Mouse (Mus musculus) brain, embryonic 14.5 days (tissue): ENCODE measurements around the gene Optn.

Experiments
- CTCF ChIP-seq: fragments of 200-500 bp; IDR thresholded peaks from 2 replicates; pipeline ENCODE4 v1.5.1; 2012; ENCODE audit warnings: inconsistent platforms, mild to moderate bottlenecking, moderate library complexity, borderline replicate concordance; ENCODE audit not compliant: insufficient read depth, insufficient read length; ENCODE audit errors: extremely low read depth
- POLR2A ChIP-seq: fragments of 200-500 bp; IDR thresholded peaks from 2 replicates; pipeline ENCODE4 v1.6.1; 2012; ENCODE audit warnings: mild to moderate bottlenecking, inconsistent platforms, borderline replicate concordance; ENCODE audit not compliant: poor library complexity, insufficient read depth, insufficient read length, severe bottlenecking; ENCODE audit errors: extremely low read depth

- TF ChIP-seq CTCF (no peak), POLR2A (no peak)
These were observed 77.1 kb downstream of the Optn start for GRCm38 (mm10) chr2:4986798-4987197.
